Mouse (Mus musculus) cerebellum, adult 11 months (tissue): ENCODE results near the gene Ncs1.

Experiments
- DNase-seq: peaks from one replicate; pipeline ENCODE4 v3.0.0; 2022

Gene Ncs1

DNA sequence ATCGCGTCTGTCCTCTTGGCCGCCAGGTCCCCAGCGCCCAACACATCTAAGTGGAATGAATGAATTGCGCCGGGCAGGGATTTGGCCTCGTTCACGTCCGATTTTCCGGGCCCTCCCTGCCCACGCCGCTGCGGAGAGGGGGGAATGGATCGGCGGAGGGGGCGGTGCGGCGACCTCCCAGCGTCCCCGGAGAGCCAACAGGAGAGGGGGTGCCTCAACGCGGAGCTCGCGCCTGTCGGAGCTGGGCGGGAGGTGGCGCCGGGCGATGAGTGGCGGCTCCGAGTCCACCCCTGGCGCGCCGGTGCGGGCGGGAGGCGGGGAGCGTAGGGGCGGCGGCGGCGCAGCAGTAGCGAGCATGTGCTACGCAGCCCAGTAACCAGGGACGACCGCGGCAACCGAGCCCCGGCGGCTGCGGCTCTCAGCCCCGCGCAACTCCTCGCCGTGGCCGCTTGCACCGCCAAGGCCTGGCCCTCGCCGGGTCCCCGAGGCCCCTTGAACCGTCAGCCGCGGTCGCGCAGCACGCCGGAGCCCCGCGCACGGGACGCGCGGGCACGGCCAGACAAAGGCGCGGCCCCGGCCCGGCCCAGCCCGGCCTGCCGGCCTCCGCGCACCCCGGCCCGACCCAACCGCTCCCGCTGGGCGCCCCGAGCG, at the start of gene Ncs1:
Gene Ncs1 (plus strand): TSS at position 333 of the 651 bp plus-strand sequence.
- DNase-seq = peak; percentile 76

DNA sequence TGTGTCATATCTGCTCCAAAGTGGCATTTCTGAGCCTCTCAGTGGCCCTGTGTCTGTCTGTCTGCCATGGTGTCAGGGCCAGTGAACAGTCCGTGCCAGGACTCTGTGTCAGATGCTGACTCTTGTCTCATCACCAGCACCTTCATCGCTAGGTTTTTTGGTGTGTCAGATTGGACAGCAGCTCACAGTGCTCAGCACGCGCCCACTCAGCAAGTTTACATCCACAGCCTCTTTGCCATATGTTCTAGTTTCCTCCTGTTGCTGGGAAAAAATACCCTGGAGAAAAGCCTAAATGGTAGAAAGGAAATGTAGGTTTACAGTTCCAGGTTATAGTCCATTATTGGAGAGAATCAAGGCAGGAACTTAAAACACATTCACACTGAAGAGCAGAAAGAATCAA, 47.0 kb upstream of the Ncs1 start:
- DNase-seq = no peak

DNA sequence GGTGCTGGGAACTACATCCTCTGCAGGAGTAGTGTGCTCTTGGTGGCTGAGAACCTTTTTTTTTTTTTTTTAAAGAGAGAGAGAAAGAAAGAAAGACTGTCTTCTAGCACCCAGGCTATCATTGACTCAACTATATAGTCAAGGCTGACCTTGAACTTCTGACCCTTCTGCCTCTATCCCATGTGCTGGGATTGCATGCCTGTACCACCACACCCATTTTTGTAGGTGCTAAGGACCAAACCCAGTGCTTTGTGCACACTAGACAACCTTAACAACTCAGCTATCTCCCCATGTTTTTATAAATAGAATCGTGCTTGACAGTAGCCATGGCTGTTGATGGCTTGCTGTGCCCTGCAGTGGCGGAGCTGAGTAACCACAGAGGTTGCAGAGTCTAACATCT, 45.6 kb upstream of the Ncs1 start:
- DNase-seq = no peak

DNA sequence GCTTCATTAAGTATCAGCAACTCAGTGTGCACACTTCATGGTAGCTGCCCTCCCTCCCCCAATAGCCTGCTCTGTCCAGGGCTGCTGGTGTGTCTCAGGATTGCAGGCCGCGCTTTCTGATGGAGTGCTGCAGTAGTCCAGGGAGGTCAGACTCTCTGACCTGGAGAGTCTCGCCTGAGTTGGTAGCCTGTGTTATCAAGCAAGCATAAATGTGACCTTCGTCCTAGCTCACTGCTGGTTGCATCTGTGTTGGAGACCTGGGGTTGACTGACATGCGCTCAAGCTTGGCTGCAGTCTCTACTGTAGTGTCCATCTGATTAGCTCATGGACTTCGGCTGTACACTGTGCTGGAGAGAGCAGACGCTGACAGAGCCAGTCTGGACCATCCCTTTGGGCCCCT, 43.8 kb upstream of the Ncs1 start:
- DNase-seq = no peak

DNA sequence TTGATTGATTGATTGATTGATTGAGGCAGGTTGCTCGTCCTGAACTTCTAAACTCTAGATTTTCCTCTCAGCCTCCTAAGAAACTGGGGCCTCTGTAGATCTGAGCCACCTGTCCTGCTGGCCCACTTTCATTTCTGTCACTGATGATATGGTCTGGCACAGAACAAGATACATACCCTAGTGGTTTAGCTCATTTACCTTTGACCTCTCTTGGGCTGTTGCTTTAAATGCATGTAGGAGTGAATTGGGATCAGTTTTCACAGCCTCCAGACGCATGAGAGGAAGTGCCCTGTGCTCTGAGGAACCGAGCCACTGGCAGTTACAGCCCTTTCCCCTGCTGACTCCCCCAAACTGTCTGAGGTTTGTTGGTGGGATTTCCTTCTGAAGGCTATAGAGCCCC, 43.3 kb upstream of the Ncs1 start:
- DNase-seq = no peak

DNA sequence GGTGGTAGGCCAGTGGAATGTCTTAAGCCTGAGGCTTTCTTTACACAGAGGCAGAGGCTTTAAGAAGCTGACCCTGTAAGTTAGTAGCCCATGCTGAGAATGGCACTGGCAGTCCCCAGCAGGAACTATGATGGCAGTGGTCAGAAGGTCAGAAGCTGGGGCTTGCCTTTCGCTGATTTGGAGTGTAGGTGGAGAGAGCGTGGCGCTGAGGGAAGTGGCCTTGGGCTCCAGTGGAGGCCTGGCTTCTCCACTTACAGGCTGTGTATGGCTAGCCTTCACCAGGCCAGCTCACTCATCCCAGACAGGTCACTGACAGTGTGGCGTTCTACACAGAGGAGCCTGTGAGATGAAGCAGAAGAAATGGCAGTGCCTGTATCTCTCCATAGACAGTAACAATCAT, 42.7 kb upstream of the Ncs1 start:
- no peak for DNase-seq

DNA sequence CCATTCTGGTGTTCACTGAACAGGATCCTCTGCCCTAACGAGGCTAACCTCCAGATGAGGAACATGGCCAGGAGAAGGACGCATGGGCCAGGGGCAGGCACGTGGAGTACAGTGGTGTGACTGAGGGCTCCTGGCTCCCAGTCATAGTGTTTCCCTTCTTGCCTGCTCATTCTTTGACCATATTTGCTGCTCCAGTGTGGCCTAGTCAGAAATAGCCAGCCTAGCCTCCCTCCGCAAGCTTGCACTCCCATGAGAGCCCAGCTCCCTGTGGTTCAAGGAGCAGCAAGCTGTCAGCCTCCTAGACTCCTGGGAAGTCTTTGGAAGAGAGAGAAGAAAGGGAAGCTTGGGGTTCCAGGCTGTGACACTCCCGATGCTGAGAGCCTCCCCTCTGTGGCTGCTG, 40.9 kb upstream of the Ncs1 start:
- no peak for DNase-seq

DNA sequence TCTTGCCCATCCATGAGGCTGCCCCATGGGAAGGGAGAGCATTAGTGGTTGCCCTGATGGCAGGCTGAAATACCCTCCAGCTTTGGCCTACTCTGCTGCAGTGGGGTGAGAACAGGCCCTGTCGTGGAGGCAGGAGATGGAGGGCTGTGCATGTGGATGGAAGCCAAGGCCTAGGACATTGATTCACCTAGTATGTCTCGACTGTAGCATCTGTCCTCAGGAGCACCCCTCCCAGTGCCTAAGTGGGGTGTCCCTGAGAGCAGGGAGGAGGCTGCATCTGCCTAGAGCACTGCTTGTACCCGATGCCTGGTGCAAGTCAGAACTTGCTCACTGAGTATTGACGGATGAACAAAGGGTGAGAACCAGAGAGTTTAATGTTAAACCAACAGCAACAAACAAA, 39.4 kb upstream of the Ncs1 start:
- no peak for DNase-seq

DNA sequence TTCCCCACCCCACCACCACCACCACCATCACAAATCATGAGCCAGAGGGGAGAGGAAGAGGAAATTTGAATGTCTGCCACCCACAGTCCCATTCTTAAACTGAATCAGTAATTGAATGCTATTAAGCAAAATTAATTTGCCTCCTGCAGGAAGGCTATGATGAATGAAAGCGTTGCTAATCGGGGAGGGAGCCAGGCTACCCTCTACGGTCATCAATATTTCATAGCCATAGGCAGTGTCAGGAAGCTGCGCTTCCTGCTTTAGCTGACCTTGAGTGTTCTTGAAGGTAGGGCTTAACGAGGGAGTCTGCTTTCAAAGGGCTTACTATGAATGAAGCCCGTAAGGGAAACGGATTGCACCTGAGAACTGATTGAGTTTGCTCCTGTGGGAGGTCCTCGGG, 38.7 kb upstream of the Ncs1 start:
- DNase-seq = no peak

DNA sequence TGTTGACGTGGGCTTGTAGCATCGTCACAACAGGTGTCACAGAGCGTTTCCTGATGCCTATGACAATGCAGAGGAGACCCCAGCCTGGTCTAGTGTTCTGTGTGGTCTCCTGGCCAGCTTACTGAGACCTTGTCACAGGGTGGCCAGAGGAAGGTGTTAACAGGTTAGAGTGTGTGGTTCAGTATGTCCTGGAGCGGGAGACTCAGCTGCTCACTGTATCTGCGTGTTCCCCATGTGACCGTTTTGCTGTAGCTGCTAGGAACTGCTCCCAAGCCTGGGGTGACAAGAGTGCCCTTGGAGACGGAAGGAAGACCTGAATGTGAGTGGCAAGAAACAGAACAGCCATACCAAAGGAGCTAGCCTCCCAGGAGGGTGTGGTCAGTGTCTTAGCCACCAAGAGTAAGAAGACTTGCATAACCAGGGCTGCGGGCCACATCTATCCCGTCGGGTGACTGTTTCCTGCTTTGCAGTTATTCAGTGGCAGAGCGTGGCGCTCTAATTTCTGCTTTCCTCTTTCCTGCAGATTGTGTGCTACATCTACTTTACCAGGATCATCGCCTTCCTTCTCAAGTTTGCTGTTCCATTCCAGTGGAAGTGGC, 37.0 kb upstream of the Ncs1 start:
- DNase-seq = no peak

DNA sequence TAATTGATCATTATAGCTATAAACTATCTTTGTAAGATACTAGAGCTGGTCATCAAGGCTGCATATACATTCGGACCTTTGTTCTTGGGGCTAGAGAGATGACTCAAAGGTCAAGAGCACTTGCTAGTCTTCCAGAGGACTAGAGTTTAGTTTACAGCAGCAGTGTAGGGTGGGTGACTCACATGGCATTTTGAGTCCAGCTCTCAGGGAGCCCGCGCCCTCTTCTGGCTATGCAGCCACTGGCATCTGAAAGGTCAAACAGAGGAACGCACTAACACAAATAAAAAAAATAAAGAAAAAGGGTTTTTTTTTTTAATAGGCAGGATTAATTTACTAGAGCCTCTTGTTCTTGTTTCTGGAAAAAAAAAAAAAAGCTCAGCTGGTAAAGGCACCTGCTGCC, 36.1 kb upstream of the Ncs1 start:
- DNase-seq = no peak

DNA sequence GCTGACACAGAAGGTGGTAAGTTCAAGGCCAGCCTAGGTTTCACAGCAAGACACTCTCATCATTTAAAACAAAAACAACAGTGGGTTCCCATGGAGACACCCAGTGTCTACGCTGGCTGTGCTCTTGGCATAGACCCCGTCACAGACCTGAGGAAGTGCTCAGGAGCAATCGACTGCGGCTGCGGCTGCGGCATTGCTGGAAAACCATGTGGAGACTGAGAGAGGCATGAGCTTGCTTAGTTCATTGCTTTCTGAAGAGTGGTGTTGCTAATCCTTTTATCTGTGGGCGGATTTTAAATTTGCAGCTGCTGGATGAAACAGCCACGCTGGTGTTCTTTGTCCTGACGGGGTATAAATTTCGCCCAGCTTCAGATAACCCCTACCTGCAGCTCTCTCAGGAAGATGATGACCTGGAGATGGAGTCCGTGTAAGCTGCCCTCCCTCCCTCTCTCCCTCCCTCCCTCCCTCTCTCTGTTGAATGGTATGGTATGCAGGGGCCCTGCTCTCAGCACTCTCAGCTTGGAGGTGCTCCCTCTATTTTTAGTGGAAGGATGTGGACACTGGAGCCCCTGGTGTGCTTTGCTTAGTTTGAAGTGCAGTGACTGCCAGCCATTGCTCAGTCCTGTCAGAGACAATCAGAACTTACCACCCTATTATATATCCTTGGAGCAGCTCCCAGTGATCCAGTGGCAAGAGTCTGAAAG, 35.3 kb upstream of the Ncs1 start:
- no peak for DNase-seq

DNA sequence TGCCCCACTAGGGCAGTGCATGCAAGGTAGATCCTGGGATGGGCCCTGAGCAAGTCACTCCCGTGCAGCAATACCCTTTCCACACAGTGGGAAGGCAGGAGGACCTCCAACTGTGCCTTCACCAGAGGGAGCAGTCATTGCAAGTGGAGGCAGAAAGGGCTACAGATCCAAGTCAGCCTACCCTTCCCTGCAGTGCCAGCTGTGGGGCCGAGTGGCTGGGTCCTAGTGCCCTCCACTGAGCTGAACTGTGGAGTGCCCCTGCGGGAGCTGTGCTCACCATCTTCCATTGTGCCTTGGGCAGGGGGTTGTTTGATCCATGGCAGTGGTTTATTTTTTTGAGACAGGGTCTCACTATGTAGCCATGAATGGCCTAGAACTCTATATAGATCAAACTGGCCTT, 34.4 kb upstream of the Ncs1 start:
- no peak for DNase-seq

DNA sequence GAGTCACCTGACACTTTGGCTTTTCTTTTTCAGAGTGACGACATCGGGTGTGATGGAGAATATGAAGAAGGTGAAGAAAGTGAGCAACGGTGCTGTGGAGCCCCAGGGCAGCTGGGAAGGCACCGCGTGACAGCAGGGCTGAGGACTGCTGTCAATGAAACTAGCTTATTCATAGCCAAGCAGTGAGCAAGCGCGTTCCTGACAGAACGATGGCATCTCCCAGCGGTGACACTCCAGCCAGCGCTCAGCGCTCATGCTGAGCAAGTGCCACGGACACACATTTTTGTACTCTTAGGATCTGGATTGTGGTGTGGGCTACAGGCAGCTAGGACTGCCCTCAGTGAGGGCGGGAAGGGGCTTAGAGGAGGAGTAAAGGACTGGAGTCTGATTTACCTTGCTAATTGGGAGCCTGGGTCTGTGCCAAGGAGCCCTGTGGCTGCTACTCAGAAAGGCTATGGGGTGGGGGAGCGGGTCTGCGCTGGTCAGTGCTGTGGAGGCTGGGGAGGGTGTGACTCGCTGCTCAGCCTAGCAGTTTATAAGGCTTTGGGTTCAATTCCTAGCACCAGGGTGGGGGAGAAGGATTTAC, 31.3 kb upstream of the Ncs1 start:
- DNase-seq = no peak

DNA sequence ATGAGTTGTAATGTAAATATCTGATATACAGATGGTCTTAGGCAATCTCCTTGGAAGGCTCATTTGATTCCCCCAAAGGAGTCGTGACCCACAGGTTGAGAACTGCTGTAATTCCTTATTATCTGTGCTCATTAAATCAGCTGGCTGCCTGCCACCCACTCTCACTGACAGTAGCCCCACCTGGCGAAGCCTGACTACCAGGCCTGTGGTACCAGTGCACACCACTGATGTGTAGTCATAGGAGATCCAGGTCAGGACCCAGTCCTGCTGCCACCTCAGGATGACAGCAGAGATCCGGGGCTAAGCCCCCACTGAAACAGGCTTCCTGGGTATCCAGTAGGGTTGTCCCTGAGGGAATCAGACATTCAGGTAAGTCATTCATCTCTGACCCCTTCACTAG, 27.0 kb upstream of the Ncs1 start:
- no peak for DNase-seq

DNA sequence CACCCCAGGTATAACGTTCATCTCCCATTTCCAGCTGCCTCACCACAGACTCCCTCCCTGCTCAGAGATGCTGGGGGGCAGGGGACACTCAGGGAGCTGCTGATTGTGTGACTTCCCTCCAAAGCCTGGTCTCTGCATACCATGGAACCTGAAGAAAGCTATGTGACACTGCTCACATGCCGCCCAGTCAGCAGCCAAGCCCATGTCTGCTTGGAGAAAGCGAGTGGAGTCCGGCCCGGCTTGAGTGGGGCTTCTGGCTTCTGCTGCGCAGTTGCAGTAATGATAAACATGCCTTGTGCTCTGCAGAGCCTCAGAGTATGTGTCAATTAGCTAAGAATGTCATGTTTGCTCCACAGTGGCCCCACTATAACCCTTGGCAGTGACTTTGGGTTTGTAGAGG, 26.2 kb upstream of the Ncs1 start:
- DNase-seq = no peak

DNA sequence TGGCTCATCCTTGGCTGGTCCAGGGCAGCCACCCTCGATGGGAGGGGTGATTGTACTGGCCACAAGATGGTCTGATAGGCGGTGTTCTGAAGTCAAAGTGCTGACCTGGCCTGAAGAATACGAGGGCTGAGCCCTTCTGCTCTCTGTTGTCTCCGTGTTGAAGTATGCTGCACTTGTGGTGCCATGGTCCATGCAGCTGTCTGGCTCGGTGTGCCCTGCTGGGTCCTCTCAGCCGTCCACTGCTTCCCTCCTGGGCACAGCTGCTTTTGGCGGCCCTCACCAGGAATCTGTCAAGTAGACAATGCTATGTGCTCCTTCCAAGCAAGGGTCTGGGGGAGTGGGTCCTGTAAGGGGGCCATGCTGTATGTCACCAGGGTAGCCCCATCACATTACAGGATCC, 24.8 kb upstream of the Ncs1 start:
- DNase-seq = no peak

DNA sequence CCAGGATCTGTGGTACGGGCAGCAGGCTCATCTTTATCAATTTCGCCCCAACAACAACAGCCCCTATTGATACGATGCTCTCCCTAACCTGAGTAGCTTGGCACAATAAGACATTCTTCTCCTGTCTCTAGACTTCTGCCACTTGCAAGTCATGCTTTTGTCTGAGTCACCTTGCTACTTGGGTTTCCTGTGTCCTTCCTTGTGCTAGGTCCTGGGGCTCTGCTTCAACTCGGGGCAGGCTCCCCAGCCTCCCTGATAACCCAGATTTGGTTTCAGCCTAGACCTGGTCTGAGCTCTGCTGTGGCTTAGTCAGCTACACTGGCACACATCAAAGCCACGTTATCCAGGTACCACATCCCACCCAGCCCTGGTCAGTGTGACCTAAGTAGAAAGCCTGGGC, 24.0 kb upstream of the Ncs1 start:
- DNase-seq = no peak

DNA sequence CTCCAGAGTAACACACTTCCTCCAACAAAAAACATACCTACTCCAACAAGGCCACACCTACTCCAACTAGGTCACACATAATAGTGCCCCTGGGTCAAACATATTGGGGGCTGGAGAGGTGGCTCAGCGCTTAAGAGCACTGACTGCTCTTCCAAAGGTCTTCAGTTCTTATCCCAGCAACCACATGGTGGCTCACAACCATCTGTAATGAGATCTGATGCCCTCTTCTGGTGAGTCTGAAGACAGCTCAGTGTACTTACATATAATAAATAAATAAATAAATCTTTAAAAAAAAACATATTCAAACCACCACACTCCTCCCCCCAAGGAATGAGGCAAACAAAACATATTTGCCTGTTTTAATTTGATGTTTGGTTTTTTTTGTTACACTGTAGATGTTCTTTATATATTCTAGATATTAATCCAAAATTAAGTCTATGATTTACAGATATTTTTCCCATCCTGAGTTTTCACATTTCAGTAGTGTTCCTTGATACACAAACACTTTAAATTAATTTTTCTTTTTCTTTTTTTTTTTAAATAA, 16.8 kb upstream of the Ncs1 start:
- DNase-seq = no peak

DNA sequence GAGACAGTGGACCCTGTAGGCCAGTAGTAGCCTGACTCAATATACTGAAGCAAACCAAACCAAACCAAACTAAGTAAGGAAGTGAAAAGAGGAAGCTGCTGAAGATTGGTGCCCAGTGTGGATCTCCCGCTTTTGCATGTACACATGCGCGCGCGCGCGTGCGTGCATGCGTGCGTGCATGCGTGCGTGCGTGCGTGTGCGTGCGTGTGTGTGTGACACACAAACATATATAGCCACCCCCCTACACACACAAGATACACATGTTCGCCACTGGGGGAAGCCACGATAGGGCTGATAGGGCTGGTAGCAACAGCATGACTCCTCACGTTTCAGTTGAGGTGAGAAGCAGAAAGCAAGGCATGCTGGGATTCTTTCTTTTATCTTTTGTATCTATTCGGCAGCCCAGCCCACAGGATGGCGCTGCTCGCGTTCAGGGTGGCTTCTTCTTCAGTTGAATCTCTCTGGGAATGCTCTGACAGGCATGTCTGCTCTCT, 6.4 kb upstream of the Ncs1 start:
- peak; percentile 39 for DNase-seq

DNA sequence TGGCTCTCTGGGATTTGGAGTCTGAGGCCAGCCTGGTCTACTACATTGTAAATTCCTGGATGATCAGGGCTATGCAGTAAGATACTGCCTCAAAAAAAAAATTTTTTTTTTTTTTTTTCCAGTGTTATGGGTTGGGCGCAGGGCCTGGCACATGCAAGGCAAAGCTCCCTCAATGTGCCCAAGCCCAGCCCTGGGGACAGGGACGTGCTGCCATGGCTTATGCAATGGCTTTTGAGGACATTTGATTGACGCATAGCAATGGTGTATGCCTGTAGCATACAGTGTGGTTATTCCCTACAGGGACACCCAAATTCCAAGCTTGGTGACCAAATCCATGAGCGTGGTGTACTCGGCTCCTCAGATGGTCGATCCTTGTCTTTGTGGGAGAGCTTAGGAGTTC, 5.8 kb upstream of the Ncs1 start:
- DNase-seq = no peak

DNA sequence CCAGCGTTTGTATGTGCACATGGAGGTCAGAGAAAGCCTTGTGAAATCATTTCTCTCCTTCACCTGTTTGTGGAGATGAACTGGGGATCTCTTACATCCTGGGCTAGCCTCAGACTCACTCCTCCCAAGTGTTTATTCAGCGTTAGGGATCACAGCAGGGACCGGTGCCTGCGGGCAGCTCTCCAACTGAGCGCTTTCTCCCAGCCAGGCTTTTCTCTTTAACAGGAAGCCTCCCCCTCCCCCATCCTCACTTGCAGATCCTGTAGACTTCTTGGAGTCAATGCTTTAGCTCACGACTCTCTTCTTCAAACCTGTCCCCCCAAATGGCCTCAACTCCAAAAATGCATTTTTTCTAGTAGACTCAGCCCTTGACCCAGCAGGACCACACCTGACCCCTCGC, 4.0 kb upstream of the Ncs1 start:
- DNase-seq = no peak

DNA sequence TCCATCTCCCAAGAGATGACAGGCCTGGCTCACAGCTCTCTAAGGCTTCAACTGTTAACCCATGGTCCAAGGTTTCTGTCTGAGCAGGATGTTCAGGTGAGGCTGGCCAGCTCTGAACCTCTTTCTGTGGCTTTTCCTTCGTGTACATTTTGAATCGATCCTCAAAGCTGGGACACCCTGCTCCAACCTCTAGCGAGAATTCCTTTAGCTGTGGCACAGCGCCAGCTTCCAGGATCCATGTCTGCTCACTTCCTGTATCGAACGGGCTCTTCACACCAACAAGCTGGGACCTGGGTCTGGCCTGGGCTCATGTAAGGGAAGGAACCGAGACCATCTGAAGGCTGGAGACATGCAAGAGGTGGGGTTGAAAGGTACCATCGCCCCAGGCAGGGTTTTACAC, 1.4 kb upstream of the Ncs1 start:
- DNase-seq = peak; percentile 33

DNA sequence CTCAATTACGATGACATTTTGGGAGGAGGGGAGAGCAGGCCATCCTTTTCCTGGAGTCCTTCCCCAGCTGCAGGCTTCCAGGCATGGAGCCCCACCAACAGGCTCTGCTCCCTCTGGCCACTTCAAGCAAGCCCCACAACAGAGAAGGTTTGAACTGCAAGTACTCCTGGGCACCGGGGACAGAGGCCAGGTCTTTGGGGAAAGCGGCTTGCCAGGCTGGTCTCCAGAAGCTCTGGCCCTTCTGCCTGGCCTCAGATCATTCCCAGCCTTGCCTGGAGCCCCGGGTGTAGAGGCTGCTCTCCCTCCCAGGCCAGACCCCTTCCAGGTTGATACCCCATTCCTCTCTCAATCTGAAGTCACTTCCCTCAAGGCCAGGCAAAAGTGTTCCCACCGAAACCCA, 572 bp upstream of the Ncs1 start:
- DNase-seq = no peak
